Mouse (Mus musculus) bone marrow, adult 2 months (tissue): ENCODE results near the gene Fkbp2.

ENCODE experiments used
- CTCF ChIP-seq: fragments of 200-500 bp; IDR thresholded peaks from 2 replicates; pipeline ENCODE4 v1.5.1; 2011; ENCODE audit warnings: low read length, control low read depth; ENCODE audit not compliant: control insufficient read depth, insufficient read depth
- POLR2A ChIP-seq: fragments of 200-500 bp; IDR thresholded peaks from 2 replicates; pipeline ENCODE4 v1.6.1; 2011; ENCODE audit warnings: low read depth, mild to moderate bottlenecking, control low read depth, low read length, borderline replicate concordance; ENCODE audit not compliant: control insufficient read depth

DNA sequence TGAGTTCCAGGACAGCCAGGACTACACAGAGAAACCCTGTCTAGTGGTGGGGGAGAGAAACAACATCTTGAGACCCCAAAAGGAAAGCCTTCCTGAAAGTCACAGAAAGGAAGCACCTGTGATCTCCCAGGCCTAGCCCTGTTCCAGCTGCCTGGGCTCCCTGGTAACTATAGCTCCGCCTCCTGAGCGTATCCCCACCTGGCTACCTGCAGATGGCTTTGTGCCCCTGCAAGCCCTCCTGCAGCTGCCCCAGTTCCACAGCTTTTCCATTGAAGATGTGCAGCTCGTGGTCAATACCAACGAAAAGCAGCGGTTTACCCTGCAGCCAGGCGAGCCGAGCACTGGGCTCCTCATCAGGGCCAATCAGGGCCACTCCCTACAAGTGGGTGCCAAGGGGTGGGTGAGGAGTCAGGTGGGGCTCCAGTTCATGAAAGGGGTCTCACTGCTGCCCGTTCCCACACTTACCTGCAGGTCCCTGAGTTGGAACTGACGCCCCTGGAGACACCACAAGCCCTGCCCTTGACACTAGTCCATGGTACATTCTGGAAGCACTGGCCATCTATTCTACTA, 17.5 kb upstream of the Fkbp2 start:
- TF ChIP-seq CTCF (no peak), POLR2A (no peak)
